Mouse (Mus musculus): ENCODE measurements around the gene Polrmt.

DNA sequence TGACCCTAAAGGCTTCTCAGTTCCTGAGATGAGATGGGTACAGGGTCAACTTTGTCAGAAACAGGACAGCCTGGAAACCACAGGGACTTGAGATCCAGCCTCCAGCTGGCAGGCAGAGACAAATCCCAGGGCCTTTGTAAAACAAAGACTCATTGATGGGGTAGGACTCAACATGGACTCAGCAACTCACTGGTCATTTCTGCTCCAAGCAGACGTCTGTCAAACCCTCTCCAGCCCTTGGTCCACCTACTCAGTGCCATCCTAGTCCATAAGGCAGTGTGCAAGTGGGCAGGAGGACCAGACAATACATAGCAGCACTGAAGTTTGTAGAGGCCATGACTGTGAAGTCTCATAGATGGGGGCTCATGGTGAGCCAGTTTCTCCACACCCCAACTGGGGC lies 33.2 kb downstream of the Polrmt start:
- TF ChIP-seq CTCF (IDR thresholded peaks at IDR 0.05; ENCODE audit: borderline replicate concordance, control insufficient read depth, extremely low read depth, insufficient read depth, low read length, poor library complexity) (no peak), POLR2A (IDR thresholded peaks at IDR 0.05; ENCODE audit: control insufficient read depth, extremely low read depth, insufficient read depth, low read length, poor library complexity) (no peak)
